In genomic region chr12:102301585-102301984, GRCm38 (mm10) we compare ENCODE assay signal across 23 mouse cellular contexts. TPM values are rescaled to one million over a fixed set of nuclear protein-coding genes. Genes with fewer than 3 reads are reported as not detected.
DNase-seq lines count a peak whose midpoint lies in the region; ATAC-seq and TF ChIP-seq lines count a peak whose summit lies in the region.
"Had no signal": no experiment of that assay in that cellular context is flagged by ENCODE, and none has a peak within 500 bp of the region (broad histone marks: within the 10 kb centered on the region; RNA-seq: fewer than 3 reads in every experiment).

No protein-coding gene starts in this region.

- no peak for TF ChIP-seq POLR2A in spleen, adult 2 months (IDR thresholded peaks at IDR 0.05; ENCODE audit: low read depth, low read length)

- H3K36me3 ChIP-seq in heart, embryonic 10.5 days = no peaks in the 10 kb centered on the region
- no peaks in the 10 kb centered on the region for H3K36me3 ChIP-seq in heart, embryonic 12.5 days
- H3K36me3 ChIP-seq in liver, postnatal 0 days (replicated peaks; ENCODE audit: insufficient read depth, low read length) = 0 out of 2 replicates have a peak, but pooled peaks cover 2% of the 10 kb centered on the region
- no peaks in the 10 kb centered on the region for H3K36me3 ChIP-seq in liver, embryonic 11.5 days (ENCODE audit: control insufficient read depth, insufficient read depth, low read length)
- no peaks in the 10 kb centered on the region for H3K36me3 ChIP-seq in spleen, adult 2 months (ENCODE audit: control insufficient read depth, insufficient read depth, low read length)
- H3K36me3 ChIP-seq in intestine, postnatal 0 days (ENCODE audit: control insufficient read depth, insufficient read depth) = no peaks in the 10 kb centered on the region
- H3K36me3 ChIP-seq: embryonic facial prominence, embryonic 10.5 days; embryonic facial prominence, embryonic 15.5 days; forebrain, embryonic 12.5 days; heart, embryonic 13.5 days; hindbrain, embryonic 12.5 days; midbrain, embryonic 10.5 days had no signal

- H3K9me3 ChIP-seq in heart, embryonic 10.5 days = no peaks in the 10 kb centered on the region
- no peaks in the 10 kb centered on the region for H3K9me3 ChIP-seq in heart, embryonic 12.5 days (replicated peaks)
- H3K9me3 ChIP-seq in liver, postnatal 0 days (ENCODE audit: low read length) = no peaks in the 10 kb centered on the region
- H3K9me3 ChIP-seq in liver, embryonic 11.5 days (ENCODE audit: control insufficient read depth, low read length) = no peaks in the 10 kb centered on the region
- no peaks in the 10 kb centered on the region for H3K9me3 ChIP-seq in intestine, postnatal 0 days (ENCODE audit: control insufficient read depth)
- H3K9me3 ChIP-seq: embryonic facial prominence, embryonic 10.5 days; embryonic facial prominence, embryonic 15.5 days; forebrain, embryonic 12.5 days; heart, embryonic 13.5 days; hindbrain, embryonic 12.5 days; midbrain, embryonic 10.5 days had no signal

- no peak for ATAC-seq in heart, embryonic 12.5 days (ENCODE audit: insufficient number of reproducible peaks, low FRiP score)
- no peak for ATAC-seq in liver, postnatal 0 days
- no peak for ATAC-seq in liver, embryonic 11.5 days (replicated peaks; ENCODE audit: low FRiP score)
- ATAC-seq in intestine, postnatal 0 days = no peak
- ATAC-seq: forebrain, postnatal 0 days; midbrain, embryonic 16.5 days had no signal

- H3K27me3 ChIP-seq in heart, embryonic 10.5 days (ENCODE audit: insufficient read depth, poor library complexity, severe bottlenecking) = no peaks in the 10 kb centered on the region
- no peaks in the 10 kb centered on the region for H3K27me3 ChIP-seq in heart, embryonic 12.5 days (replicated peaks)
- H3K27me3 ChIP-seq in liver, postnatal 0 days (ENCODE audit: insufficient read depth, low read length) = no peaks in the 10 kb centered on the region
- no peaks in the 10 kb centered on the region for H3K27me3 ChIP-seq in liver, embryonic 11.5 days (replicated peaks; ENCODE audit: control insufficient read depth, insufficient read depth, low read length)
- no peaks in the 10 kb centered on the region for H3K27me3 ChIP-seq in spleen, adult 2 months (ENCODE audit: control insufficient read depth, insufficient read depth, low read length)
- H3K27me3 ChIP-seq in intestine, postnatal 0 days (replicated peaks; ENCODE audit: control insufficient read depth, insufficient read depth, low read length) = no peaks in the 10 kb centered on the region
- H3K27me3 ChIP-seq: embryonic facial prominence, embryonic 15.5 days; forebrain, embryonic 12.5 days; heart, embryonic 13.5 days; hindbrain, embryonic 12.5 days had no signal

- DNase-seq in heart, embryonic 10.5 days (ENCODE audit: low spot score) = no peak
- no peak for DNase-seq in liver, postnatal 0 days
- no peak for DNase-seq in liver, embryonic 11.5 days (ENCODE audit: low spot score)
- DNase-seq in spleen, adult 2 months (ENCODE audit: low read depth in 1 of 2, low spot score in 2 of 2) = no peak
- no peak for DNase-seq in spleen, postnatal 4 days (ENCODE audit: low spot score in 2 of 2)
- DNase-seq: adrenal gland, postnatal 25 days; cerebellum, adult 8-10 months; cerebellum, postnatal 25 days; forebrain, postnatal 0 days; gastrocnemius, postnatal 10 days; heart, postnatal 14 days; kidney, adult 18-20 months; right cerebral cortex, postnatal 25 days had no signal

- no peak overlapping the region for H3K4me2 ChIP-seq in heart, embryonic 12.5 days
- H3K4me2 ChIP-seq in liver, postnatal 0 days (ENCODE audit: low read depth, low read length) = no peak overlapping the region
- H3K4me2 ChIP-seq in liver, embryonic 11.5 days = no peak overlapping the region
- no peak overlapping the region for H3K4me2 ChIP-seq in intestine, postnatal 0 days (replicated peaks; ENCODE audit: low read depth)
- H3K4me2 ChIP-seq: embryonic facial prominence, embryonic 15.5 days; forebrain, embryonic 12.5 days; heart, embryonic 13.5 days; hindbrain, embryonic 12.5 days had no signal

- TF ChIP-seq CTCF in liver, postnatal 0 days (IDR thresholded peaks at IDR 0.05; ENCODE audit: low read depth) = no peak
- no peak for TF ChIP-seq CTCF in spleen, adult 2 months (IDR thresholded peaks at IDR 0.05; ENCODE audit: extremely low read depth, insufficient read depth, insufficient read length, insufficient replicate concordance)
- TF ChIP-seq CTCF in intestine, postnatal 0 days (IDR thresholded peaks at IDR 0.05; ENCODE audit: low read depth) = no peak

- H3K27ac ChIP-seq in heart, embryonic 10.5 days = peak overlapping the region; percentile 26; the same call in 1 of the 2 replicates
- no peak overlapping the region for H3K27ac ChIP-seq in heart, embryonic 12.5 days (ENCODE audit: poor library complexity, severe bottlenecking)
- H3K27ac ChIP-seq in liver, postnatal 0 days (ENCODE audit: low read depth) = peak overlapping the region; percentile 55
- H3K27ac ChIP-seq in liver, embryonic 11.5 days (ENCODE audit: low read depth, low read length) = no peak overlapping the region
- peak overlapping the region; percentile 61 for H3K27ac ChIP-seq in spleen, adult 2 months (ENCODE audit: insufficient read depth, low read length)
- H3K27ac ChIP-seq in brown adipose tissue, adult 24 weeks (replicated peaks; ENCODE audit: low read depth, low read length) = peak overlapping the region; percentile 77; the same call in 1 of the 2 replicates
- H3K27ac ChIP-seq in intestine, postnatal 0 days (ENCODE audit: low read depth, low read length) = no peak overlapping the region
- H3K27ac ChIP-seq: embryonic facial prominence, embryonic 10.5 days; embryonic facial prominence, embryonic 15.5 days; forebrain, embryonic 12.5 days; hindbrain, embryonic 12.5 days; midbrain, embryonic 10.5 days had no signal

- H3K9ac ChIP-seq in heart, embryonic 12.5 days = no peak overlapping the region
- no peak overlapping the region for H3K9ac ChIP-seq in liver, postnatal 0 days (replicated peaks)
- no peak overlapping the region for H3K9ac ChIP-seq in liver, embryonic 11.5 days (ENCODE audit: low read depth, low read length)
- H3K9ac ChIP-seq in intestine, postnatal 0 days (ENCODE audit: low read depth, low read length) = no peak overlapping the region
- H3K9ac ChIP-seq: embryonic facial prominence, embryonic 15.5 days; forebrain, embryonic 12.5 days; forebrain, postnatal 0 days; heart, embryonic 13.5 days; hindbrain, embryonic 12.5 days had no signal

- TF ChIP-seq EP300 in liver, postnatal 0 days (IDR thresholded peaks at IDR 0.05; ENCODE audit: low read depth) = no peak

- 72% methylated on average over 1 of the region's 1 CpGs for WGBS in heart, embryonic 10.5 days
- WGBS in heart, embryonic 12.5 days = 62% methylated on average over 1 of the region's 1 CpGs
- 46% methylated on average over 1 of the region's 1 CpGs for WGBS in liver, postnatal 0 days (ENCODE audit: insufficient replicate concordance)
- WGBS in liver, embryonic 11.5 days = 55% methylated on average over 1 of the region's 1 CpGs
- WGBS in spleen, adult 2 months = 24% methylated on average over 1 of the region's 1 CpGs
- WGBS in intestine, postnatal 0 days = 81% methylated on average over 1 of the region's 1 CpGs

- peaks cover 58% of the 10 kb centered on the region for H3K4me1 ChIP-seq in heart, embryonic 10.5 days
- peaks cover 58% of the 10 kb centered on the region for H3K4me1 ChIP-seq in heart, embryonic 12.5 days (replicated peaks)
- peaks cover 69% of the 10 kb centered on the region for H3K4me1 ChIP-seq in liver, postnatal 0 days (ENCODE audit: insufficient read depth)
- peaks cover 39% of the 10 kb centered on the region for H3K4me1 ChIP-seq in liver, embryonic 11.5 days (replicated peaks; ENCODE audit: control insufficient read depth, insufficient read depth, low read length)
- peaks cover 33% of the 10 kb centered on the region; the same call in 1 of the 2 replicates for H3K4me1 ChIP-seq in spleen, adult 2 months (ENCODE audit: control insufficient read depth, insufficient read depth, insufficient read length)
- peaks cover 41% of the 10 kb centered on the region for H3K4me1 ChIP-seq in brown adipose tissue, adult 24 weeks (ENCODE audit: control insufficient read depth, insufficient read depth, insufficient read length, low read length)
- H3K4me1 ChIP-seq in intestine, postnatal 0 days (replicated peaks; ENCODE audit: control insufficient read depth, insufficient read depth, low read length) = peaks cover 13% of the 10 kb centered on the region; the same call in 1 of the 2 replicates

- H3K4me3 ChIP-seq in heart, embryonic 10.5 days = no peak overlapping the region
- no peak overlapping the region for H3K4me3 ChIP-seq in heart, embryonic 12.5 days
- no peak overlapping the region for H3K4me3 ChIP-seq in liver, postnatal 0 days (ENCODE audit: low read depth, low read length)
- no peak overlapping the region for H3K4me3 ChIP-seq in liver, embryonic 11.5 days (ENCODE audit: low read depth, low read length)
- H3K4me3 ChIP-seq in spleen, adult 2 months (ENCODE audit: extremely low read depth, insufficient read depth, insufficient read length) = no peak overlapping the region
- H3K4me3 ChIP-seq in brown adipose tissue, adult 24 weeks (ENCODE audit: insufficient read depth, low read depth, low read length) = no peak overlapping the region
- no peak overlapping the region for H3K4me3 ChIP-seq in intestine, postnatal 0 days (ENCODE audit: low read depth, low read length)
- H3K4me3 ChIP-seq: embryonic facial prominence, embryonic 10.5 days; embryonic facial prominence, embryonic 15.5 days; forebrain, embryonic 12.5 days; heart, embryonic 13.5 days; hindbrain, embryonic 12.5 days; midbrain, embryonic 10.5 days had no signal

RNA-seq across cellular contexts. Expression of gene Rin3, which starts 18.7 kb away (rescaled TPM):
- 8.9 and 9.0 TPM in 2 replicates for polyA plus RNA-seq in heart, embryonic 10.5 days (2016; fragmentation: Nextera tagmentation; extraction: Ambion mirVana)
- 9.9 and 10.3 TPM in 2 replicates for polyA plus RNA-seq in heart, embryonic 12.5 days (2016; fragmentation: Nextera tagmentation; extraction: Ambion mirVana)
- polyA plus RNA-seq in liver, postnatal 0 days (2015; fragmentation: Nextera tagmentation; extraction: Ambion mirVana) = 8.3 and 10.0 TPM in 2 replicates
- 10.2 and 12.9 TPM in 2 replicates for polyA plus RNA-seq in liver, embryonic 11.5 days (2014; fragmentation: Nextera tagmentation; extraction: Ambion mirVana)
- polyA plus RNA-seq in spleen, adult 2 months (2012; rRNA removed) = 63.4 and 67.0 TPM in 2 replicates
- polyA plus RNA-seq in brown adipose tissue, adult 24 weeks (2012; ENCODE audit: insufficient read depth, insufficient read length, missing spikeins) = 2.9 and 7.5 TPM in 2 replicates
- 8.8 and 10.5 TPM in 2 replicates for polyA plus RNA-seq in intestine, postnatal 0 days (2015; fragmentation: Nextera tagmentation; extraction: Ambion mirVana)

Comparison
In these comparisons a context has a peak if more than half of its experiments do, and no peak if none do; other contexts are left out.
1. H3K27ac ChIP-seq: peak in heart, embryonic 10.5 days (single experiment), liver, postnatal 0 days (single experiment), spleen, adult 2 months (single experiment) and brown adipose tissue, adult 24 weeks (single experiment); none in heart, embryonic 12.5 days (single experiment), liver, embryonic 11.5 days (single experiment) and intestine, postnatal 0 days (single experiment).